Mouse (Mus musculus) E14TG2a.4 (cell line): ENCODE measurements around the gene Ccn1.

Experiments used
- H3K27me3 ChIP-seq: 2 replicates; pipeline ENCODE4 v1.6.1; 2014; ENCODE audit warnings: low read length, control low read depth; ENCODE audit not compliant: insufficient read depth
- H3K36me3 ChIP-seq: 2 replicates; pipeline ENCODE4 v1.6.1; 2014; ENCODE audit warnings: low read length, control low read depth; ENCODE audit not compliant: insufficient read depth
- H3K4me1 ChIP-seq: replicated peaks from 2 replicates; pipeline ENCODE4 v1.6.1; 2014; ENCODE audit warnings: low read depth, low read length, control low read depth
- H3K4me3 ChIP-seq: replicated peaks from 2 replicates; pipeline ENCODE4 v1.5.1; 2014; ENCODE audit warnings: mild to moderate bottlenecking, low read length
- H3K9me3 ChIP-seq: 2 replicates; pipeline ENCODE4 v1.6.1; 2014; ENCODE audit warnings: low read length, control low read depth
- CTCF ChIP-seq: conservative IDR thresholded peaks from 2 replicates; pipeline ENCODE4 v1.5.1; 2014; ENCODE audit warnings: low read length
- NANOG ChIP-seq: IDR thresholded peaks from 2 replicates; pipeline ENCODE4 v1.6.1; 2014; ENCODE audit warnings: borderline replicate concordance, low read length, mixed read lengths
- POU5F1 ChIP-seq: IDR thresholded peaks from 2 replicates; pipeline ENCODE4 v1.6.1; 2014; ENCODE audit warnings: low read length, borderline replicate concordance

Ccn1 gene

DNA sequence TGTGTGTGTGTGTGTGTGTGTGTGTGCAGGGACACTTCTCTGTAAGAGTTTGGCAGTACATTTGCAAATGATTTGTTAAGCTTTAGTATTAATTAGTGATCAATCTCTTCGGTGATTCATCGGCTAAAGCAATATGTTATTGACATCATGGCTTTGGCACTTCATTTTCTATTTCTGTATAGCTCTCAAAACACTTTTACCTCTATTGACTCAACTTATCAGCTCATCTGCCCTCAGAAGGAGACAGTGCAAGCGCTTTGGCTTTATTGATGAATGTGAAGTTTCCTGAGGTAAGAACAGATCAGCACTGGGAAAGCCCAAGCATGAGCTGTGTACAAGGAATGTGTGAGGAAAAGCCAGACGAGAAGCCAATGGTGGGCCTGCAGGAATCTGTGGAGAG lies 28.6 kb downstream of the Ccn1 start:
- Histone ChIP-seq H3K9me3 (no peaks in the 10 kb centered on the region), H3K27me3 (0 out of 2 replicates have a peak, but pooled peaks cover 4% of the 10 kb centered on the region), H3K36me3 (no peaks in the 10 kb centered on the region), H3K4me3 (no peak overlapping the region), H3K4me1 (peaks cover 15% of the 10 kb centered on the region)
- TF ChIP-seq POU5F1 (no peak), CTCF (no peak), NANOG (no peak)

- Histone ChIP-seq H3K27me3 (0 out of 2 replicates have a peak, but pooled peaks cover 4% of the 10 kb centered on the region), H3K36me3 (no peaks in the 10 kb centered on the region), H3K4me3 (no peak overlapping the region), H3K9me3 (no peaks in the 10 kb centered on the region), H3K4me1 (peaks cover 21% of the 10 kb centered on the region)
- TF ChIP-seq CTCF (peak; percentile 49), POU5F1 (no peak)
Measured at GRCm38 (mm10) chr3:145619621-145620365, 30.0 kb downstream of the Ccn1 start.

GRCm38 (mm10) chr3:145618299-145618698 lies 31.5 kb downstream of the Ccn1 start:
- no peaks in the 10 kb centered on the region for H3K36me3 ChIP-seq
- H3K27me3 ChIP-seq = 0 out of 2 replicates have a peak, but pooled peaks cover 4% of the 10 kb centered on the region
- H3K9me3 ChIP-seq = no peaks in the 10 kb centered on the region
- peaks cover 36% of the 10 kb centered on the region for H3K4me1 ChIP-seq
- H3K4me3 ChIP-seq = no peak overlapping the region
- TF ChIP-seq POU5F1 = no peak
- TF ChIP-seq NANOG = no peak
- TF ChIP-seq CTCF = no peak

DNA sequence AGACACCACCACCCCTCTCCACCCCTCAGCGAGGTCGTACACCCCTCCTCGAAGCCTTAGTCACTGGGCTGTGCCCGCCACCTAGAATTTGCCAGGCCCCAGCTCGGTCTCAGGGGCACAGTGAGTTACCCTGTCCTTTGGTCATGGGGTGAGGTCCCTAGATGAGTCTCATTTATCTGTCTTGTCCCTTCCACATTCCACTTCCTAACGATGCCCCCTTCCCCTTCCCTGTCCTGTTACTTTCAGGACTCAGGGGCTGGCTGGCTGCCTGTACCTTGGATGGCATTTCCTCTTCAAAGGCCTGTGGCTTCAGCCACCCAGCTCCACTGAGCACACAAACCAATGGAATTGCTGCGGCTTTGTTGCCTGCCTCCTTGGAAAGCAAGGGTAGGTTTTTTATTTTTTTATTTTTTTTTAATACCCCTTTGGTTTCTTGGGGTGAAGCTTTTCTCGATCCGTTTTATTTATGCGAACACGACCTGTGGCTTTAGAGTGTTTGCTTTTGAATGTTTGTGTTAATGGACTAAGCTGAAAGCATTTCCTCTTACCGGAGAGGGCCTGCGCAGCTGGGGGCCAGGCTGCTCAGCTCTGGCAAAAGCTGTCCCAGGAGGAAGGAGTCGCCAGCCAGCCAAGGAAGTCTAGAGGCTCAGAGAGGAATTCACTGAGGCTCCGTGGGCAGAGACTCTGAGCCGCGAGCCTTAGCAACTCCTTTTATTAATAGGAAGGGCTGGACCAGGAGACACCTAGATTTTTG lies 35.2 kb downstream of the Ccn1 start:
- Histone ChIP-seq H3K4me1 (peaks cover 40% of the 10 kb centered on the region), H3K36me3 (peaks cover 3% of the 10 kb centered on the region; the same call in 1 of the 2 replicates), H3K9me3 (no peaks in the 10 kb centered on the region), H3K4me3 (no peak overlapping the region), H3K27me3 (0 out of 2 replicates have a peak, but pooled peaks cover 4% of the 10 kb centered on the region)
- TF ChIP-seq POU5F1 = no peak
- no peak for TF ChIP-seq NANOG
- no peak for TF ChIP-seq CTCF

DNA sequence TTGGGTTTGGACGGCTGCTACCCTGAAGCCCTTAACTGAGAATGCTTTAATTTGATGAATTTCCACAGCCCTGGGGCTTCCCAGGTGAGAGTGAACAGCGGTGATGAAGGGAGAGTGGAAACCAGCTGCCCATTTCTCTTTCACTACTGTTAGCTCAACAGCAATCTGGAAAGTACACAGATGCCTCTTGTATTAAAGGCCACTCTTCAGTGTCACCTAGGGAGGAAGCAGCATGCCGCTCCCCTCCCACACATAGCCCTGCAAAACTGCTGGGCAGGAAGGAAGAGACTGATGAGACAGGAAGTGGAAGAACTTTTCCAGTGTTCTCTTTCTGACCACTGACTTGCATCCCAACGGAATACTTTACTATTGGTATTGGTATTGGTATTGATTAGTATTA lies 36.5 kb downstream of the Ccn1 start:
- no peak for TF ChIP-seq POU5F1
- TF ChIP-seq CTCF = no peak
- TF ChIP-seq NANOG = no peak
- Histone ChIP-seq H3K9me3 (no peaks in the 10 kb centered on the region), H3K4me1 (peaks cover 28% of the 10 kb centered on the region), H3K36me3 (peaks cover 3% of the 10 kb centered on the region; the same call in 1 of the 2 replicates), H3K4me3 (no peak overlapping the region), H3K27me3 (0 out of 2 replicates have a peak, but pooled peaks cover 3% of the 10 kb centered on the region)

DNA sequence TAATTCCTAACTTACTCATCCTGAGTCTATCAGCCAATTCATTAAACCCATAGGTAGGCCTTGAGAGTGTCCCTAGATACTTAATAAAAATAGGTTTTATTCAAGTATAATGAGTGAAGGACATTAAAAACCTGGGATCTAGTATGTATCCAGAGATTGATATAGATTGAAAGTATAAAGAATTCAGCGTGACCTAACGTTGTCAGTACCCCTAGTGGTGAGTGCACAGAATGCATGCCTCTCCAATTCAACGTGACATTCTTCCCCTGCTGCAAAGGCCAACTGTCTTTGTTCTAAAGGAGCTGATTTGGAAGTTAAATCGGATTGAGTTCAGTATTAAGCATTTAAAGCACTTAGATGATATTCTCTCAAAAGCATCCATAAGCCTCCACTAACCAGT lies 37.1 kb downstream of the Ccn1 start:
- Histone ChIP-seq H3K27me3 (no peaks in the 10 kb centered on the region), H3K36me3 (peaks cover 6% of the 10 kb centered on the region), H3K4me1 (peaks cover 27% of the 10 kb centered on the region), H3K9me3 (no peaks in the 10 kb centered on the region), H3K4me3 (no peak overlapping the region)
- TF ChIP-seq POU5F1 = no peak
- no peak for TF ChIP-seq NANOG
- TF ChIP-seq CTCF = peak; percentile 83

GRCm38 (mm10) chr3:145608320-145608719 lies 41.5 kb downstream of the Ccn1 start:
- TF ChIP-seq POU5F1 (no peak), CTCF (no peak), NANOG (no peak)
- H3K4me1 ChIP-seq = peaks cover 5% of the 10 kb centered on the region
- no peak overlapping the region for H3K4me3 ChIP-seq
- no peaks in the 10 kb centered on the region for H3K9me3 ChIP-seq
- H3K27me3 ChIP-seq = no peaks in the 10 kb centered on the region
- peaks cover 48% of the 10 kb centered on the region for H3K36me3 ChIP-seq

DNA sequence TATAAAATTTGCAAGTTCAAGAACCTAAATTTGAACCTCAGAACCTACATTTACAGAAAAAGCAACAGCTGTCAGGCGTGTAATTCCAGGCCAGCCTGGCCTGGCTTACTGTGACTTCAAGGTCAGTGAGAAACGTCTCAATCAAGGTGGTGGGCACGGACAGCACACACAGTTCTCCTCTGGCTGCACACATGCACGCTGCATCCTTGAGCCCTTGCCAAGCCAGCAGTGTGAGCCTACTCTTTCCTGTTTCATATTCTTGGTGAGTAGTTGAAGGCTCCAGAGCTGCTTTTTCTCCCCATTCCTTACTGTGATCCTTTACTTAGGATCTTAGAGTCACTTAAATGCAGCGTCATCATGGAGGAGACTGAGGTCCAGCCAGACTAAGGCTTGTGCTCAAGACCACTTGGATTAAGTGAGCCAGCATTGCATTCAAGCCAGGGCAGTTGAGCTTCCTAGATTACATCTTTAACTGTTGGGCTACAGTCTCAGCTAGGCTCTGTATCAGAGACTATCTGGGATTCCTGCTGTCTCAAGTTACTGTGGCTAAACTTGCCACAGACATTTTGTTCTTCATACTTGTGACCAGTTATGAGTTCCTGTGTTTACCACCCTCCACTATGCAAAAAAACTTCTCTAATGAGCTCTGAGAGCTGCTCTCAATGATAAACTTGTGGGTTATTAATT lies 44.2 kb downstream of the Ccn1 start:
- Histone ChIP-seq H3K4me3 (no peak overlapping the region), H3K36me3 (peaks cover 73% of the 10 kb centered on the region), H3K9me3 (no peaks in the 10 kb centered on the region), H3K27me3 (no peaks in the 10 kb centered on the region), H3K4me1 (peaks cover 15% of the 10 kb centered on the region)
- TF ChIP-seq CTCF (no peak), NANOG (no peak), POU5F1 (no peak)
